Mouse (Mus musculus): ENCODE data around the gene Golga7b. TPM values are rescaled to one million over a fixed set of nuclear protein-coding genes. Genes with fewer than 3 reads are reported as not detected.

Gene Golga7b
- total RNA-seq, 2 experiments from 2014 or later: 131 to 146 TPM

DNA sequence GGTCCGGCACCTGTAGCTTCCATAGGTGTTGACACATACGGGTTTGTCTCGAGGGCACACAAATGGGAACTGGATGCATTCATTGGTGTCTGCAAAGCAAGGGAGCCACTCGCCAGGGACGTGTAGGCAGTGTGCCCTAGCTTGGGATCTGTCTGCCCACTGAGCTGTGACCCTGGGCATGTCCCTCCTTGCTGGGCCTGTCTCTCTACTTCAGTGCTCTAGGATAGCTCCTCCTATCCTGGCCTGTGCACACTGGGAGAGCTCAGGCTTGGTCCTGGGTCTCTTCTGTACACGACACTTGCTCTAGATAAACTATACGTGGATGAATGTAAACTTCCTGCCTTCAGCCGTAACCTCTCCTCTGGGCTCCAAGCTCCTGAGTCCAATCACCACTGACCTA lies 36.8 kb downstream of the Golga7b start:
- DNase-seq (ENCODE audit: low spot score in 2 of 2): no peak
- intact Hi-C loops (cut with DNase I): no loop called here

DNA sequence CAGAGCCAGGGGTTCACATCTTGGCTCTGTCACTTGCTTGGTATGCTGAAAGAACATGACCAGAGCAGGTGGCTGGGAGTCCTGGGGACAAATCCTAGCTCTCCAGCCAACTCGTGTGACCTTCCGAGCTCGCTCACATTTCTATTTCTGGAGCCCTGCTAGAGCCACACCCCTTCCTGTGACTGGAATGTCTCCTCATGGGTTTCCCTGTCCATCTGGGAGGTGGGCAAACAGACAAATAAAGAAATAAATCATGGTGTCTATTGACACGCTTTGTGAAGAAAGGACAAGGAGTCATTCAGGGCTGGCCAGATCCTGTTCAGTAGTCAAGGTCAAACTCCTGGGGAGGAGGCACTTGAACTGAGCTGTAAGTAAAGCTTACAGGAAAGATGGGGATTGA lies 41.0 kb downstream of the Golga7b start:
- intact Hi-C loops (cut with DNase I): no loop called here
- DNase-seq (ENCODE audit: low spot score in 2 of 2): no peak

DNA sequence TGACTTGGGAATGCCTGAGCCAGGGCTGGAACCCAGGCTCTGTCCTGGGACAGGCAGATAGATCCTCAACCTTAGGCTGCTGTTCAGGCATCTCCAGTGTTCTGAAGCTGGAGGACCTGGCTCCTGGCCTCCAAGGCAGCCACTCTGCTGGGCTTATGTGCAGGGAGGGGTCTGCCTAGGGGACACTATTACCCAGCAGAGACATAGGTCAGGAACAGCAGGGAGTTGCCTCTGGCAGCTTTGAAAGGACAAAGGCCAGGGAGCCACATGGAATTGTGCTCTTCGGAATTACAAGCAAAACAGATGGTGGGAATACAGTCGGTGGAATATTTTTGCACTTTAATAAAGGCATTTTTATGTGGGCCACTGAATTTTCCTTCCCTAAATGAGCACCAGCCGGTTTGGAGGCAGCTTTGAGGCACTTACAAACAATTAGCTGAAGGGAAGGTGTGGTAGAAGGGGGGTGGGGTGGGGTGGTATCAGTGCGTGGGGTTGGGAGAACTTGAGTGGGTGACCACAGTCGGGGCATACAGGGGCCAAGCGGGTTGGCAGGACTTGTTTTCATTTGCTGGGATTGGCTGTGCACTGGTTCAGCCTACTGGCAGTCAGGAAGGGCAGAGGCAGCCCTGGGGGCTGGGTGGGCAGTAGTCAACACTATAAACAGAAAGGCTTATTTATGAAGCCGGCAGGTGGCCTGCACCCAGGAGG lies 43.7 kb downstream of the Golga7b start:
- intact Hi-C loops (cut with DNase I): no loop called here
- DNase-seq (ENCODE audit: low spot score in 2 of 2): peak; percentile 26 to 58

DNA sequence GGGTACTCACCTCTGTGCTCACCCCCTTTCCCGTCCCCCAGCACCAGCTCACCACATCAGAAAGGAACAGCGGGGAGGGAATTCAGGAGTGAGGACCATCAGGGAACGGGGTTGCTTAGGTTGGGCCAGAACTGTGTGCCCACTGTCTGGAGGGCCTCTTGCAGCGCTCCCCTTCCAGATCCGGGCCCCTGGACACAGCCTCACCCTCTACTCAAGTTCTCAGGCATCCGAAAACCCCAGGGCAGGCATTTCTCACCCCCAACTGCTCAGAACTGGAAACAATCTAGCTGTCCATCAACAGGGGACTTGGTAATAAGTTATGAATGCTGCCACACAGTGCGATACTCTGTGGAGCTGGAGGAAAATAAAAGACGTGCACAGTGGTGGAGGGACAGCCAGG lies 44.7 kb downstream of the Golga7b start:
- no peak for DNase-seq (ENCODE audit: low spot score in 2 of 2)
- intact Hi-C loops (cut with DNase I): no loop called here

DNA sequence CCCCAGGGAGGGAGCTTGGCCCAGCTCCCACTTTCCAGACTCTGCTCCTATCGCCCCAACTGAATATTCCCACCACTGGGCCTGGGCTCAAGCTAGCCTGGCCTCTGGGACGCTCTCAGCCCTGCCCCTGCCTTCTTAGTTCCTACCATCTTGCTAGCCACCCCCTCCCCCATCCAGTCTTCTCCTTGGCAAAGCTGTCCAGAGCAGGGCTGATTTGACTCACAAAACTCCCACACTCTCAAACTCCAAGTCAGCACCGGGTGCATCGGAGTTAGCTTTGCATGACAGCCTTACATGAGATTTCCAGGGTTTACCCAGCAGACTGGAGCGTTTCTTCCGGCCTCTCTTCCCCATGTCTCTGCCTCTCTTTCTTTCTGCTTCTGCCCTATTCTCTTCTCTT lies 45.8 kb downstream of the Golga7b start:
- DNase-seq (ENCODE audit: low spot score in 2 of 2): no peak
- intact Hi-C loops (cut with DNase I): no loop called here

DNA sequence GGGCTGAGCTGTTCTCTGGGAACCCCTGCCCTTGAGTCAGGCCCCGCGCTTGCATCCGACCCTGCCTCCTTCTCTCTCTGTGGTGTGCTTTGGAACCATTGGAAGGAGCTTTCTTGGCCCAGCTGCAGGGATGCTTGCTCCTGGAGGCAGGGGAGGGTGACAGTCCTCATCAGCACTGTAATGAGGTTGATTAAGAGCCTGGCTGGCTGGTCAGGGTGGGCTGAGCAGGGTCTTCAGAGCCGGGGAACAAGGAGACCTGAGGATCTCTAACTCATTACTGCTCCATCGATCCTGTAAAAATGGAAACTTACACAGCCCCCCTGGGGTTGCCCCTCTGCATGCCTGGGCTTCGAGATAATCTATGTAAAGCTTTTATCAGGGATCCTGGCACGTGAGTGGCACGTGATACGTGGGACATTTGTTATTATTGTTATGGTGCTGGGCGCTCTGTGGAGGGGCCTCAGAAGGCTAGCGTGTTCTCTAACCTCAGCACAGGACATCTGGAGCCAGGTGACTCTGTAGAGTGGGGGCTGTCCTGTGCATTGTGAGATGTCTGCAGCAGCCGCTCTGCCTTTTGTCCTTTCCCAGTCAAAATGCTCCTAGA lies 55.9 kb downstream of the Golga7b start:
- DNase-seq (ENCODE audit: low spot score in 2 of 2): no peak
- intact Hi-C loops (cut with DNase I): no loop called here

DNA sequence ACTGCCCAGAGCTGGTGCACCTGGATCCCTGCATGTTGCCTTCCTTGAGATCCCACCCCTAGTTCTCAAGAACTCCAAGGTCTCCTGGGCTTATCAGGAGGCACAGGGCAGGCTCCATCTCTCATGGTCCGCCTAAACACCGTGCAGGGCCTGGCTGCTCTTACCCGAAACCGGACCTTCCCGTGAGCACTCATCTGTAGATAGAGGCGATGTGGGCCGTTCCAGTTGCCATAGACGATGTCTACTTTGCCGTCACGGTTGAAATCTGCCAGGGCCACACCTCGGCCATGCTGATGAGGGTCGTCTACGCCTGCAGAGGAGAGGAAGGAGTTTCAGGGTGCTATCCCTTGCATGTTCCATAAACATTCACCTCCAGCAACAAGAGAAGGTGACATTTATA lies 57.1 kb downstream of the Golga7b start:
- DNase-seq (ENCODE audit: low spot score in 2 of 2): no peak
- intact Hi-C loops (cut with DNase I): no loop called here

DNA sequence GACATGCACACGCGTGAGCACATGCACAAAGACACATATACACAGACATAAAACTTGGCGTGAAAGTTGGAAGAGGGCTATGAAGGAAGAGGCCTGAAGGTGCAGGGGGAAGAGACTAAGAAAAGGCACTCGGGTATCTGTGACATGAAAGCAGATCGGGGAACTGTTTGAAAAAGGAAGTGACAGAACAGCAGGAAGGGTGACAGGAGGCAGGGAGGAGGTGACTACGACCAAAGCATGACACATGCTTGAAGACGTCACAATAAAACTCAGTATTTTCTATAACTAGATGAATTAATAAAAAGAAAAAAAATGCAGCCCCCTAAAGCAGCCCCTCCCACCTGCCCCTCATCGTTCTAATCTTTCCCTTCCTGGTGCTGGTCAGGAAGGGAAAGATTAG lies 58.4 kb downstream of the Golga7b start:
- DNase-seq (ENCODE audit: low spot score in 2 of 2): no peak
- intact Hi-C loops (cut with DNase I): no loop called here

DNA sequence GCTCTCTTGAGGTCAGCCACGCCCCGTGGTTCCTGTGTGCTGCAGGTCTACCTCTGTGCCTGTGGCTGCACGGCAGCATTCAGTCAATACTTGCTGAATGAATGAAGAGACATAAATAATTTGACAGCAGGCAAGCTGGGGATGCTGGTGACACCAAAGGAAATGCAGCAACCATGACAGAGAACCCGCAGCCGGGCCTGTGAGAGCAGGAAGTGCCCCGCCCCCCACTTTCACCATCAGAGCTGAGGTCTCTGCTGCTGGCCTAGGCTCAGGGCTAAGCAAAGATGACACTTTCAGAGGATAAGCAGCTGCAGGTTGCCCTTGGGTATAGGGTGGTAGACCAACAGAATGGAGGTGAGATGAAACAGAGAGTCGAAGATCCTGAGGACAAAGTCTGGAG lies 58.8 kb downstream of the Golga7b start:
- no peak for DNase-seq (ENCODE audit: low spot score in 2 of 2)
- intact Hi-C loops (cut with DNase I): no loop called here

DNA sequence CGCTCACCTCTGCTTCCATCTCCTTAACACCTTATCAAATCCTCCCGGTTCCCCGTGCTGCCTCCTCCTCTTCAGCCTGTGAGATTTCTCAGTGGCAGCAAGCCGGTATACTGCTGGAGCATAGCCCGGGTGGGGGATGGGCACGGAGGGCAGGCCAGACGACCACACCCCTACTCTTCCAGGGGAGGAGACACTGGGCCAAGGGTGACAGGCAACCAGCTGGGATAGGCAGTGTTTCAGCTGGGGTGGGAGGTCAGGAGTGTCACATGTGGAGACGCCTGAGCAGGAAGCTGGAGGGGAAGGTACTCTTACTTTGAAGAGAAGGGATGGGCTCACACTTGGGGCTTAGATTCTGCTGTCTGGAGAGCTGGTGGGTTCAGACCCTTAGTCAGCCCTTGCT lies 59.6 kb downstream of the Golga7b start:
- intact Hi-C loops (cut with DNase I): no loop called here
- no peak for DNase-seq (ENCODE audit: low spot score in 2 of 2)

DNA sequence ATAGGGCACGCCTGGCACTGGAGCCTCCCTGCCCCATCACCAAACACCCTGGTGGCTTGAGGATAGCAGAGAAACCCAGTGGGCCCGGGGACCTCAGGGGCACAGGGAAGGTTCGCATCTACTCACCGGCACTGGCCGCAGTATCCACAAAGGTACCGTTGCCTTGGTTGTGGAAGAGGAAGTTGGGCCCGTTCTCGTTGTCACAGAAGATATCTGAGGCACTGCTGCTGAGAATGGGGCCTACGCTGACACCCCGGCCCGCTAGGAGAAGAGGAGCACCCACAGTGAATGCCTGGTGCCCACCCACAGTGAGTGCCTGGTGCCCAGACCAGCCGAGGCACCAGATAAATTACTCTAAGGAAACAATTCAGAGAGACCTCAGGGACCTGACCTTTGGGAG lies 61.6 kb downstream of the Golga7b start:
- no peak for DNase-seq (ENCODE audit: low spot score in 2 of 2)
- intact Hi-C loops (cut with DNase I): no loop called here

DNA sequence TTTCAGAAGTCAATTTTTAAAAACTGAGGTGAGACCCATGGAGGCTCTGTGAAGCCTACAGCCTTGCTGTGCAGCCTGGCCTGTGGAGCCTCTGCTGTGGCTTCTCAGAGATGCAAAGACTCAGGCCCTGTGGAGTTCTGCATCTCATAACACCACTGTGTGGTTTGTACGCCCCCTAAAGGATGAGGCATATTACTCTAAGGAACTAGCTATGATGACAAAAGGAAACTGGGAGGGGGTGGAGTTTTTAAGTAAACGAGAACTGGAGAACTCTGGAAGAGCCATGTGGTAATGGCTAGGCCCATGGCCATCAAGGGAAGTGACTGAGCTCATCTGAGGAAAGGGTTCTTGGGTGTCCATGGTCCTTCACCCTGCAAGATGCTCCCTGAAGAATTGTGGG lies 64.0 kb downstream of the Golga7b start:
- intact Hi-C loops (cut with DNase I): loop anchor here (10.0 kb wide), 3 partner anchors 273 to 1093 kb away; no protein-coding TSS in a partner anchor

DNA sequence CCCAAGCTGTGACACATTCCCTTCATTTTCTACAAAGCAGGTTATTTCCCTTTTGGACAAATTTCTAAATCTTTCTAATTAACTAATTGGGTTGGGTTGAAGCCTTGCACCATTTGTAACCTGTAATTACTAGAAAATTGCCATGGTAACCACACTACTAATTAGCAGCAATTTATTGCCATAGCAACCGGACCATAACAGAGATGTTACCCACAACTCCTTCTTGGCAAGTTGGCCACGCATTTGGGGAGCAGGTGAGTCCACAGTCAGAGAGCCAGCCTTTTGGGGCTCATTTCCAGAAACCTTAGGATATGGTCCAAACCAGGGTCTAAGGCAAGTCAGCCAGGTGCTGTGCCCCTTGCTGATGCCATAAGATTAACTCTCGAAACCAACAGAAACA lies 64.8 kb downstream of the Golga7b start:
- DNase-seq (ENCODE audit: low spot score in 2 of 2): no peak
- intact Hi-C loops (cut with DNase I): loop anchor here (10.0 kb wide), 3 partner anchors 273 to 1093 kb away; no protein-coding TSS in a partner anchor

More for the DNA sequence above, 64.0 kb downstream of the Golga7b start:
- no peak for DNase-seq (ENCODE audit: low spot score in 2 of 2)

DNA sequence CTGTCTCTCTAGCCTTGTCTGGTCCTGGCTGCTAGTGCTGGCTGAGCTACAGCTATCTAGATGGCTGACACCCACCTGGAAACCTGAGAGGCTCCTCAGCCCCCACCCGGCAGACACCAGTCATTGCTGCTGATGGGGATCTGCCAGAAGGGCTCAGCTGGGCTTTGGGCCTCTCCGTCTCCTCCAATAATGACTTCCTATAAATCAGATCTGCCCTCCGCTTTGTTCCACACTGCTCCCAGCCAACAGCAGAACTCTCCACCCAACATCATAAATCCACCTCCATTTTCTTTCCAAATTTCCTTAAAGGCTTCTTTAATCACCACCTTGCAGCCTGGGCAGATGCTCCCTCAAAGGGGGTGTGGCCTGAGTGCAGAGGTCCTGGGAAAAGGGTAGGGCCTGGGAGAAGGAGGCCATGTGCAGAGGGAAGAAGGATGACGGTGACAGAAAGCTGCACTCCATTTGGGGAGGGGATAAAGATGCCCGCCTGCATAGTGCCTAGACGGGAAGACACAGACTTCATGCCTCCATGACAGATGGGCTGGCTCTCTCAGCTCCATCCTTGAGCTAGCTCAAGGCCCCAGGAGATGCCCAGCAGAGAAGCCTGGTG lies 67.8 kb downstream of the Golga7b start:
- intact Hi-C loops (cut with DNase I): loop anchor here (5.0 to 10.0 kb wide), 4 partner anchors 117 to 1090 kb away; partner anchors contain the start of gene Crtac1
- DNase-seq (ENCODE audit: low spot score in 2 of 2): no peak

DNA sequence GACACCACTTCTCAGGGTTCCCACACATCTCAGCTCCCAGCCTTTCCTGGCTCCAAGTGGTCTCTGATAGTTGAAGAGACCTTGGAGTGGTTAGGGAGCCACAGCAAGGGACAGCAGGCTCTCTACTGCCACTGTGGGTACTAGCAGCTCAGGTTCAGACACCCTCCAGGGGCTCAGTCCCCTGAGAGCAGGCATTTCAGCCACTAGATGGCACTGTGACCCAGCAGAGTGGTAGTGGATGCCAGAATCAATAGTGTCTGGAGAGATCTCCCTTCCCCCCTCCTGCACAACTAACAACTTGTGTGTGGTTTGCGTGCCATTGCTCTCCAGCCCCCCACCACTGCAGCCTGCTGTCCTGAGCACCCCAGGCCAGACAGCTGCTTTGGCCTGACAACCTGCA lies 68.5 kb downstream of the Golga7b start:
- peak; percentile 92 to 93 for DNase-seq (ENCODE audit: low spot score in 2 of 2)
- intact Hi-C loops (cut with DNase I): loop anchor here (5.0 to 10.0 kb wide), 4 partner anchors 116 to 1089 kb away; partner anchors contain the start of gene Crtac1

DNA sequence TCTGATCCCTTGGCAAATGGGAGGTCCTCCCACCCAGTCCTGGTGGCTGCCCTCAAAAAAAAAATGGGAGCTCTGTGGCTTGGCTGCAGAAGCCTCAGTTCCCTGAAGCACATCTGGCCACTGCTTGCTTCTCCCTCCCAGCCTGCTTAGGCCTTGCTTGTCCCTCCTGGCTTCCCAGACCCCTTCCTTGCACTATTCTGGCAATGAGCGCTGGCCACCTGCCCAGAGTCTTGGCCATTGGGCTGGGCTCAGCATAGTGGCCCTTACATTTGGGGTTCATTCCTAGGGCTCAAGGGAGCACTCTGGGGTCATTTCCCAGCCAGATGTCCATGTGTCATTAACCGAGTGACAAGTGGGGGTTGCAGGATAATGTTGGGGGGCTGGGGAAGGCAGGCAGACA lies 69.2 kb downstream of the Golga7b start:
- peak; percentile 47 to 62 for DNase-seq (ENCODE audit: low spot score in 2 of 2)
- intact Hi-C loops (cut with DNase I): loop anchor here (5.0 to 10.0 kb wide), 4 partner anchors 116 to 1088 kb away; partner anchors contain the start of gene Crtac1

DNA sequence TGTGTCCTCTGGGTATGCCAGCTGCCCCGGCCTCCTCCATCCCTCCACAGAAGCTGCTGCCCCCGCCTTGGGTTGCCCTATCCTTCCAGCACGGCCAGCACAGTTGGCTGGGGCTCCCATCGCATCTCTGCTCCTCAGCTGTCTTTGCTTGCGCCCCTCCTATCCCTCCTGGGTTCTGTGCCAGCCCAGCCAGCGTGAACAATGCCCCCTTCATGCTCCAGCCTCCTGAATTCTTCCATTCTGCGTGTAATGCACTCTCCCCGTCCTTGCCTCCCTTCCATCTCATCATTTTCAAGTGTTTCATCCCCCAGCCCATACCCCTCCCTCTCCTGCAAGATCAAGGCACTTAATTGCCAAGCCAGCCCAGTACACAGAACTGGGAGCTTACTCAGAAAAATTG lies 69.6 kb downstream of the Golga7b start:
- peak; percentile 58 to 65 for DNase-seq (ENCODE audit: low spot score in 2 of 2)
- intact Hi-C loops (cut with DNase I): loop anchor here (5.0 to 10.0 kb wide), 4 partner anchors 115 to 1088 kb away; partner anchors contain the start of gene Crtac1

DNA sequence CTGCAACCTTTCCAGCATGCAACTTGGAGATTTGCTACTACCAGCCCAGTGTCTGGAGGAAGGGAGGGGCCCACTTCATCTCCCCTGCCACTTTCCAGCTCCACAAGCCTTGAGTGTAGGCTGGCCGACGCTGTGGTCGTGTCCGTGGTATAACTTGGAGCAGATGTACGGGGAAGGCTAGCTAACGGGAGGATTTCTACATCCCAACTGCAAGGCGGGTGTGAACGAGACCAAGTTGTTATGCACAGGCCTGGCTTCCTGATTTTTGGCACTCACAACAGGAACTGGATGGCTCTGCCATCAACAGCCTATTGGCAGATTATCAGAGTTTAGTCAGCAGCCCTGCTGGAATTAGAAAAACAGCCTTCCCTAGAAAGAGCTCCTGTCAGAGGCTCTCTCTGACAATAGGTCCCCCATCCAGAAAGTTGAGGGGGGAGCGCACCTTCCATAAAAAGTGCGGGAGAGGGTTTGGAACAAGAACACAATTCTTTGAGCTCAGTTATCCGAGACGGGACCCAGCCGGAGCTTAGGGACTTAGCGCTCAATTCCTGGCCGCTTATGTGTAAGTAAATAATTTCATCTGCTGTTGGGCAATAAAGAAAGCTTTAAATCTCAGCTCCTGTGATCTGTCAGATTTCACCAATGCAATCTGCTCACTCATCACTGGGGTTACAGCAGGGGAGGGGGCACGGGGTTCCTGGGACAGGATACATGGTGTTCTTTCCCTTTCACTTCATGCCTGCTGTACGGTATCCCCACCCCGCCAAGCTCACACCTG lies 70.5 kb downstream of the Golga7b start:
- intact Hi-C loops (cut with DNase I): loop anchor here (5.0 to 10.0 kb wide), 4 partner anchors 114 to 1087 kb away; partner anchors contain the start of gene Crtac1
- peak; percentile 43 to 68 for DNase-seq (ENCODE audit: low spot score in 2 of 2)
